Mouse (Mus musculus) stomach, postnatal 0 days (tissue): ENCODE measurements around the gene Klrb1c. TPM values are rescaled to one million over a fixed set of nuclear protein-coding genes. Genes with fewer than 3 reads are reported as not detected.
A peak's percentile ranks its signal among the peaks of the same experiment; 100 is the strongest.
"Not testable (repeated sequence)": the region's sequence is repeated elsewhere in the genome, so short reads cannot be mapped to it uniquely, and the experiment has no call there.

Source experiments
- ATAC-seq: fragments of 200-750 bp; cut with Nextera tagmentation; 2 replicates; pipeline ENCODE4 v1.8.0; 2017; ENCODE audit not compliant: low FRiP score, low TSS enrichment
- DNase-seq: peaks from one replicate; pipeline ENCODE4 v3.0.0-alpha.2; 2016; ENCODE audit warnings: low spot score
- H3K27ac ChIP-seq: fragments of 300-500 bp; sonication (generic); replicated peaks from 2 replicates; pipeline ENCODE4 v1.5.1; 2014; ENCODE audit warnings: mild to moderate bottlenecking, control low read depth
- H3K27me3 ChIP-seq: fragments of 300-500 bp; sonication (generic); 2 replicates; pipeline ENCODE4 v1.6.1; 2014; ENCODE audit warnings: low read length; ENCODE audit not compliant: control insufficient read depth, insufficient read depth
- H3K36me3 ChIP-seq: fragments of 300-500 bp; sonication (generic); 2 replicates; pipeline ENCODE4 v1.6.1; 2014; ENCODE audit warnings: low read length, mixed read lengths; ENCODE audit not compliant: control insufficient read depth, insufficient read depth
- H3K4me1 ChIP-seq: fragments of 300-500 bp; sonication (generic); replicated peaks from 2 replicates; pipeline ENCODE4 v1.6.1; 2014; ENCODE audit warnings: antibody characterized with exemption; ENCODE audit not compliant: control insufficient read depth, insufficient read depth
- H3K4me2 ChIP-seq: fragments of 300-500 bp; sonication (generic); replicated peaks from 2 replicates; pipeline ENCODE4 v1.6.1; 2014; ENCODE audit warnings: low read depth, mild to moderate bottlenecking, control low read depth, moderate library complexity
- H3K4me3 ChIP-seq: fragments of 300-500 bp; sonication (generic); 2 replicates; pipeline ENCODE4 v1.5.1; 2014; ENCODE audit warnings: low read depth, low read length, control low read depth
- H3K9ac ChIP-seq: fragments of 300-500 bp; sonication (generic); 2 replicates; pipeline ENCODE4 v1.6.1; 2014; ENCODE audit warnings: mild to moderate bottlenecking, low read length, control low read depth, mixed read lengths
- H3K9me3 ChIP-seq: fragments of 300-500 bp; sonication (generic); 2 replicates; pipeline ENCODE4 v1.6.1; 2016; ENCODE audit warnings: low read length; ENCODE audit not compliant: control insufficient read depth
- CTCF ChIP-seq: IDR thresholded peaks from 2 replicates; pipeline ENCODE4 v1.5.1; 2016; ENCODE audit warnings: antibody characterized with exemption, low read depth, mild to moderate bottlenecking, moderate library complexity
- EP300 ChIP-seq: optimal IDR thresholded peaks from 2 replicates; pipeline ENCODE3; 2016; ENCODE audit warnings: antibody characterized with exemption
- WGBS: fragments of 180-500 bp; shearing (Covaris S2); extraction: QIAGEN DNeasy Blood & Tissue Kit; methylation state at CpG from one replicate; pipeline ENCODE4 v1.1.7; 2014; 5-methylcytosine and 5-hydroxymethylcytosine counted together
- polyA plus RNA-seq: library from polyadenylated mRNA; unstranded; fragments of >200 nt; fragmentation: Nextera tagmentation; extraction: Ambion mirVana; gene quantifications from 2 replicates; pipeline ENCODE4 v1.2.1, GENCODE M21; 2015

Gene Klrb1c
- polyA plus RNA-seq, 1 experiment from 2014 or later, result 0.07 TPM

DNA sequence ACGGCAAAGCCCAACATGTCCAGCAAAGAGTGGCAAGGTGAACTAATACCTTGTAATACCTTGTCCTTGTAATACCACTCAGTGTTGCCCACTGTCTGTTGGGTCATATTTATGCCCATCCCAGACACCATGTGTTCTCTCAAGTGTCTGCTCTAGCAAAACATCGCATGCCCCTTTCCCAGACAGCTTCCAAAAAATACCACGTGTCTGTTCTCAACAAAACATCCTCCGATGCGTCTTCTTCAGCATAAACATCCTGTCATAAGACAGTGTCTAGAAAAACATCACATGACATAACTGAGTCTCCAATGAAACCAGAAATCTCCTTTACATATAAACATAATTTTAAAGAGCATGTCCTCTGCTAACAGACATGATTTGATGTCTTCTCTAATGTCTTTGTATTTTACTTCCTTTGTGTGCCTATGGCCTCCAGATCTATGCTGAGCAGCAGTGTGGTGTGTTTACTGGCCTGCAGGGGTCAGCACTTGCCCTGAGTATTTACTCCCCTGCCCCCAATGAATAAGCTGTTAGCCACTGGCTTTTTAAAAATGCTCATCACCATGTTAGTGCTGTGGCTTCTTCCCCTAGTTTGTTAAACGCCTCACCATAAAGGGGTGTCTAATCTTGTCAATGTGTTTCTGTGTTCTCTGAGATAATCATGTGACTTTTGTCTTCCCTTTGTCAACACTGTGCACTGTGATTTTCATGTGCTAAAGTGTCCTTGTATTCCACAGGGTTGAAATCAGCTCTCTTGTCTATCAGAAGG is 22.3 kb downstream of the Klrb1c start:
- H3K36me3 ChIP-seq, H3K4me2 ChIP-seq, H3K4me1 ChIP-seq, H3K27me3 ChIP-seq, H3K9ac ChIP-seq, H3K27ac ChIP-seq, H3K9me3 ChIP-seq, H3K4me3 ChIP-seq: not testable (repeated sequence)
- peak; percentile 47 for DNase-seq
- 56% methylated on average over 6 of the region's 6 CpGs for WGBS
- 0 out of 2 replicates have a peak, but pooled peaks have one; percentile 39 for ATAC-seq
- TF ChIP-seq CTCF, result peak; percentile 74

DNA sequence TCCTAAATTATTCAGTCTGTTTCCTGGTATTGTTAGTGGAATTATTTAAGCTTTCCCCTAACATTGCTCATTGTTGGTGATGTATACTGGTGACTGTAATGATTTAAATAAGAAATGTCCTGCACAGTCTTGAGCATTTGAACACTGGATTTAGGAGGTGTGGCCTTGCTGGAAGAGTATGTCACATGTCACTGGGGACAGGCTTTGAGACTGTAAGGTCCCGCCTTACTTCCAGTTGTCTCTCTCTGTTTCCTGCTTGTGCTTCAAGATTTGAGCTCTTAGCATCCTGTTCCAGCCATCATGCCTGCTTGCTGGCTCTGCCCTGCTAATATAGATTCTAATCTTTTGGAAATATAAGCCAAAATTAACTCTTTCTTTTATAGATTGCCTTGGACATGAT is 23.8 kb downstream of the Klrb1c start:
- Histone ChIP-seq H3K4me2 (no peak overlapping the region), H3K9ac (no peak overlapping the region), H3K27me3 (no peaks in the 10 kb centered on the region), H3K9me3 (no peaks in the 10 kb centered on the region), H3K4me3 (no peak overlapping the region), H3K36me3 (no peaks in the 10 kb centered on the region), H3K27ac (no peak overlapping the region), H3K4me1 (no peaks in the 10 kb centered on the region)
- TF ChIP-seq EP300 (no peak), CTCF (no peak)
- DNase-seq, result no peak
- WGBS, result 77% methylated on average over 1 of the region's 1 CpGs
- no peak for ATAC-seq

DNA sequence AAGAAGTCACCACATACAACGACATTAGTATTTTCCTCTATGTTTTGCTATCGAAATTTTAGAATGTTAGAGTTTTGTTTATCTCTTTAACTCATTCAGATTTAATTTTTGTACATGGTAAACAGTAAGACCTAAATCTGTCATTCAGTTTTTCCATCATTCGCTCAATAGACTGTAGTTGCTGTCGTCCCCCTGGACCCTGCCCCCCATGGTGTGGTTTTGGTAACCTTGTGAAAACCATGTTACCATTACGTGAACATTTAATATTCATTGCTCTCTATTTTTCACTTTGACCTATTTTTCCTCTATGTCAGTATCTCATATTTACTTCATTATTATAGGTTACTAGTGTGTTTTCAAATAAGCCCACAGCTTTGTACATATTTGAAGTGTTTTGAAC is 24.4 kb downstream of the Klrb1c start:
- 19% methylated on average over 5 of the region's 5 CpGs for WGBS
- no peak for DNase-seq
- Histone ChIP-seq H3K27ac (no peak overlapping the region), H3K4me1 (no peaks in the 10 kb centered on the region), H3K27me3 (no peaks in the 10 kb centered on the region), H3K4me3 (peak overlapping the region; percentile 24), H3K9me3 (no peaks in the 10 kb centered on the region), H3K4me2 (peak overlapping the region; percentile 32), H3K9ac (no peak overlapping the region), H3K36me3 (no peaks in the 10 kb centered on the region)
- TF ChIP-seq CTCF (no peak), EP300 (no peak)
- ATAC-seq, result no peak

DNA sequence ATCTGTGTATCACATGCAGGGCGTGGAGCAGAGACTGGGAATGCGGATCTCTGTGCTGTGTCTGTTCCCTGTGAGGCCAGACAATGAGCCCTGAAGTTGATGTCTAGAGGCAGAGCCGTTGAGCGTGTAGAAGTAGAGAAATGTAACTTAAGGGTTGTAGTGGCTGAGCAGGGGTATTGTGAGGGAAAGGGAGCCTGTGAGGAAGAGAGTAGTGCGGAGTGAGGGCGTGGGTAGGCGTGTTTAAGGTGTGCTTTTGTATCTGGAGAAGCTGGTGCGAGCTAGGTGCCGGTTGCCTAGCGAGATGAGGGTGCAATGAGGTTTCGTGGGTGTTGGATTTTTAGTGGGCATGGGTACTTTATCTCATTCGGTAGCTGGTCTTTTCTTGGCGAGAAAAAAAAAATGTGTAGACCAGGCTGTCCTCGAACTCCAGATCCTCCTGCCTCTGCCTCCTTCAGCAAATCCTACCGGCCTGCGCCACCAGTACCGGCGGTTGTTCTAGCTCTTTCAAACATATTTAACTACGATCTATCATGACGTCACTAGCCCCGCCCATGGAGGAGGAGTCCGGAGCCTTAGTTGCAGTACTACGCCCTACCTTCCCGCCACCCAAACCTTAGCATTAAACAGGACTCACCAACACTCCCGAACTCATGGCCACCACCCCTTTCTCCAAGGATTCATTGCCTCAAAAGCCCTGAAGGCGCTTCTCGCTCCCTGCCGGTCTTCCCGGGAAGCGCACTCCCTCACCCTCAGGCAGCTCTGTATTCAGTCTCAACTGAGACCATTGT is 25.1 kb downstream of the Klrb1c start:
- H3K4me3 ChIP-seq, result peak overlapping the region; percentile 47
- no peaks in the 10 kb centered on the region for H3K9me3 ChIP-seq
- peak; percentile 97 for ATAC-seq
- 1% methylated on average over 30 of the region's 30 CpGs for WGBS
- no peaks in the 10 kb centered on the region for H3K36me3 ChIP-seq
- H3K27ac ChIP-seq, result peak overlapping the region; percentile 73
- peak; percentile 97 for DNase-seq
- no peaks in the 10 kb centered on the region for H3K27me3 ChIP-seq
- H3K9ac ChIP-seq, result peak overlapping the region; percentile 64
- no peaks in the 10 kb centered on the region for H3K4me1 ChIP-seq
- TF ChIP-seq EP300 (no peak), CTCF (peak; percentile 88)
- peak overlapping the region; percentile 72 for H3K4me2 ChIP-seq

DNA sequence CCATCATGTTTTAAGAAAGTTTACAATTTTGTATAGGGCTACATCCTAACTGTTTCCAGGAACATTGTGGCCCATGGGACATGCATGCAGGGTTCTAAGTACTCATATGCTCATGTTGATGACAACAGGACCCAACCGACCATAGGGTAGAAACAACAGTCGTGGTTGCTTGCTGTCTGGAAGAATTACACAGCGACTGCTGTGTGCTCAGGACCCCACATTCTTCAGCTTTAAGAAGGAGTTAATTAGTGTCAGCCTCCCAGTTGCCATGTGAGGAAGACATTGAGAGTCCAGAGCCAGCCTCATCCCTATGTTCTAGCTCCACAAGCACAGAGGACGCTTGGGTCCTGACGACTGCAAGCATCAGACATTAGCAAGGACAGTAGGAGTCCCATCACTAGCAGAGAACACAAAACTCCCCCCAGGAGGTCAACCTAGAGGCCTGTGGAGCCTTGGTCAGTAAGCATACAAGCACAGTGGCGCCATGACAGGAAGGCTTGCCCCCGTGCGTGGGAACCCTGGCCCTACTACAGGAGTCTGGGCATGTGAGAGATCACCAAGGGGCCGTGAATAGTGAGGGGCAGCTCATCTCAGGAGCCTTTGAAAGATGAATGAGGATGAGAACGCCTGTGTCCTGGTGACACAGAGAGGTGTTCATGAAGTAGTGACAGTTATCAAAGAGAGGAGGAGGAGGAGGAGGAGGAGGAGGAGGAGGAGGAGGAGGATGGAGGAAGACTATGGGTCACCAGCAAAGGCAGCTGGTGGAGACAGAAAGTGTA is 25.9 kb downstream of the Klrb1c start:
- not testable (repeated sequence) for ATAC-seq, H3K4me3 ChIP-seq, H3K36me3 ChIP-seq, H3K27ac ChIP-seq, H3K9me3 ChIP-seq, H3K27me3 ChIP-seq, H3K4me1 ChIP-seq, H3K9ac ChIP-seq, DNase-seq
- H3K4me2 ChIP-seq, result peak overlapping the region; percentile 72; the same call in 1 of the 2 replicates
- 87% methylated on average over 9 of the region's 10 CpGs for WGBS
